Mouse (Mus musculus): ENCODE measurements around the gene Rnase13. TPM values are rescaled to one million over a fixed set of nuclear protein-coding genes. Genes with fewer than 3 reads are reported as not detected.

Gene Rnase13
- polyA plus RNA-seq, 1 experiment from 2014 or later = not detected

DNA sequence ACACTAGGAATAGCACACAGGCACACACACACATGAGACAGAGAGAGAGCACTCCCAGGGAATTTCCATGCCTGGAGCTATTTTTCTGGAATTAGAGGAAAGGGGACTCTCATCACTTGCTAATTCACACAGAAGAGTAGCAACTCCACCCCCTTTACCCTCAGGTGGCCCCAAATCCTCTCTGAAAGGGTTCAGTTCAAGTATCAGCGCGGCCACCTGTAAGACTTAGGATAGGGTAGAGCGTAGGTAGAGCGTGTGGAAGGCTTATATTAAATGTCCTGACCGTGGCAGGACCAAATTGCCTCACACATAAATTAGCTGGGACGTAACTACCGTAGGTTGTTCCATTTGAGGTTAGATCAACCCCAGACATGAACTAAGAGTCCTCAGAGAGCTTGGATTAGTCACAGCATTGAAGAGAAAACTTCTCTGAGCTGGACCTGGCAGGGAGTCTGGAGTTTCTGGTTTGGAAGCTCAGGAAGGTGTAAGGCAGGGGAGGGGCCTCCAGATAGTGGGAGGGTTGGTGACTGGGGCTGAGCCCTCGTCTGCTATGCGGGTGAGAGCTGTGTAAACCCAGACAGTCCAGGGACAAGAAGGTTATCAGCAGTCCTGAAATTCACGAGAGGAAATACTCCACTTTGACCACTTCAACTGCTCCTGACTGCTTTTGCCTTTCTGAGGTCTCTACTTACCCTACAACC, 29.3 kb downstream of the Rnase13 start:
- H3K36me3 ChIP-seq (ENCODE audit: control insufficient read depth, insufficient read depth, low read length) = peaks cover 22% of the 10 kb centered on the region
- 0 out of 2 replicates have a peak overlapping the region, but pooled peaks have one; percentile 4 for H3K9ac ChIP-seq (ENCODE audit: low read length)
- TF ChIP-seq CTCF (IDR thresholded peaks at IDR 0.05; ENCODE audit: low read depth) = no peak
- no peak for TF ChIP-seq EP300 (optimal IDR thresholded peaks at IDR 0.05)
- WGBS = 29% methylated on average over 10 of the region's 10 CpGs
- no peaks in the 10 kb centered on the region for H3K9me3 ChIP-seq (ENCODE audit: control insufficient read depth, low read length)
- H3K4me2 ChIP-seq (replicated peaks; ENCODE audit: low read depth) = no peak overlapping the region
- no peaks in the 10 kb centered on the region for H3K27me3 ChIP-seq (ENCODE audit: control insufficient read depth, insufficient read depth, low read length)
- 0 out of 2 replicates have a peak overlapping the region, but pooled peaks have one; percentile 30 for H3K27ac ChIP-seq (replicated peaks)
- ATAC-seq (ENCODE audit: low FRiP score, low TSS enrichment) (peak; percentile 82), DNase-seq (ENCODE audit: low spot score) (peak; percentile 55)
- H3K4me3 ChIP-seq (ENCODE audit: low read depth, low read length) = no peak overlapping the region
- no peaks in the 10 kb centered on the region for H3K4me1 ChIP-seq (replicated peaks; ENCODE audit: control insufficient read depth, insufficient read depth)

DNA sequence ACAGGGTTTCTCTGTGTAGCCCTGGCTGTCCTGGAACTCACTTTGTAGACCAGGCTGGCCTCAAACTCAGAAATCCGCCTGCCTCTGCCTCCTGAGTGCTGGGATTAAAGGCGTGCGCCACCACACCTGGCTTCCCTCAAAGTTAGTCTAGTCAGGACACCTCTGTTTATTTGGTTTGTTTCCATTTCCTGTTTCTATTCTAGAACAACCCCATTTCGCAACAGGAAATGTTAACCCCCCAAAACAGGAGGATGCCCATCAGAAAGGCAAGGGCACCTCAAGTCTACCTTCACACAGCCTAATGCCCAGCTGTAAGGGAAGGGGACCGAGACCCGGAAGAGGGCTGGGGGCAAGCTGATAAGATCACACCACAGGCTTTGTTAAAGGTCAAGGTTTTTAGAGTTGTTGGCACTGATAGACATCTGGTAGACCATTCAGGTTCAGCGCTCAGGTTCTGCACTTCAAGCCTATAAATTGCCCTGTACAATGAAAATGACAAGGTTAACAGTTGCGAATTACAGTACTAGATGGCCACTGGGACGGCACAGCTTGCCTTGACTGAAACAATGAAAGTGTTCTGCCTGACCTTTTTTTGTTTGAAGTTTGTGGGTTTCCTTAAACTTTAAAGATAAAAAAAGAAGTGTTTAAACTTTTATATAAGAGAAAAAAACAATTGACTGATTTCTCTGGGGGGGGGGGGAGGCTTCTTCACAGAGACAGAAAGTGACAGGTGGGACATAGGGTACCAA, 30.2 kb downstream of the Rnase13 start, which contains the start of gene Slc39a2:
TSS of gene Slc39a2 (plus strand) at position 699 of the 749 bp plus-strand sequence.
- H3K9me3 ChIP-seq (ENCODE audit: control insufficient read depth, low read length) = no peaks in the 10 kb centered on the region
- TF ChIP-seq CTCF (IDR thresholded peaks at IDR 0.05; ENCODE audit: low read depth) = no peak
- no peak for TF ChIP-seq EP300 (optimal IDR thresholded peaks at IDR 0.05)
- no peaks in the 10 kb centered on the region for H3K27me3 ChIP-seq (ENCODE audit: control insufficient read depth, insufficient read depth, low read length)
- no peak within 1 kb of the TSS for H3K4me2 ChIP-seq (replicated peaks; ENCODE audit: low read depth)
- DNase-seq (ENCODE audit: low spot score) = no peak
- no peaks in the 10 kb centered on the region for H3K4me1 ChIP-seq (replicated peaks; ENCODE audit: control insufficient read depth, insufficient read depth)
- H3K9ac ChIP-seq (ENCODE audit: low read length) = 0 out of 2 replicates have a peak within 1 kb of the TSS, but pooled peaks have one; percentile 4
- H3K4me3 ChIP-seq (ENCODE audit: low read depth, low read length) = no peak within 1 kb of the TSS
- peaks cover 22% of the 10 kb centered on the region for H3K36me3 ChIP-seq (ENCODE audit: control insufficient read depth, insufficient read depth, low read length)
- WGBS = 86% methylated on average over 9 of the region's 9 CpGs
- H3K27ac ChIP-seq (replicated peaks) = 0 out of 2 replicates have a peak within 1 kb of the TSS, but pooled peaks have one; percentile 30
- ATAC-seq (ENCODE audit: low FRiP score, low TSS enrichment) = no peak

DNA sequence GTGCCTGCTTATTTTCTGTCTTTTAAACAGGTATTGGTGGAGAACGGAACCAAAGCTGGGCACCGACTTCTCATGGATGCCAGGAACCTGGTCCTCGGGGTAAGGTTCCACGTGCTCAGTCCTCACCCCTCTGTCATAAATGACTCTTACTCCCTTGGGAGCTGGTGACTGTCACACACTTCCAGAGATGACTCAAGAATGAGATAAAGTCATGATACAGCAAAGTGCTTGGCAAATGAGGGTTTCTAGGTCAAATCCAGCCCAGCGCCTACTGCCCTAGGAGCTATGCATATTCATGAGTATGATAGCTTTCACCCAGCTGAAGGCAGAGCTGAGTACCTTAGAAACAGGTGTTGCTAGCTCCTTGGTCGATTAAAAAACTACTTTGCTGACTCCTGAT, 32.7 kb downstream of the Rnase13 start:
- WGBS = 93% methylated on average over 6 of the region's 6 CpGs
- Histone ChIP-seq H3K9me3 (ENCODE audit: control insufficient read depth, low read length) (no peaks in the 10 kb centered on the region), H3K36me3 (ENCODE audit: control insufficient read depth, insufficient read depth, low read length) (peaks cover 22% of the 10 kb centered on the region), H3K9ac (ENCODE audit: low read length) (no peak overlapping the region), H3K4me3 (ENCODE audit: low read depth, low read length) (no peak overlapping the region), H3K27me3 (ENCODE audit: control insufficient read depth, insufficient read depth, low read length) (no peaks in the 10 kb centered on the region), H3K27ac (replicated peaks) (no peak overlapping the region), H3K4me2 (replicated peaks; ENCODE audit: low read depth) (no peak overlapping the region), H3K4me1 (replicated peaks; ENCODE audit: control insufficient read depth, insufficient read depth) (no peaks in the 10 kb centered on the region)
- DNase-seq (ENCODE audit: low spot score) = no peak
- no peak for ATAC-seq (ENCODE audit: low FRiP score, low TSS enrichment)
- no peak for TF ChIP-seq CTCF (IDR thresholded peaks at IDR 0.05; ENCODE audit: low read depth)
- TF ChIP-seq EP300 (optimal IDR thresholded peaks at IDR 0.05) = no peak

DNA sequence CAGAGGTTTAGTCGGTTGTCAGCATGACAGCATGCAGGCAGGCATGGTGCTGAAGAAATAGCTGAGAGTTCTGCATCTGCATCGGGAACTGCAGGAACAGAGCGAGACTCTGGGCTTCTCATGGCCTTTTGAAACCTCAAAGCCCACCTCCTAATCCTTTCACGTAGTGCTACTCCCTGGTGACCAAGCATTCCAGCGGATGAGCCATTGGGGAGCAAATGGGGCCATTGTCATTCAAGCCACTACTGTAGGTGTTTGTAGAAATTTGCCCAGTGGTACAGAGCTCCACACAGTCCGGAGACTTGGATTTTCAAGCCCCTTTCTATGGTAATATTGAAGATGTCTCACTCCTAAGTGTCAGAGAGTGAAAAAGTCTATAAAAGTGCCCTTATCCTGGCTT, 36.5 kb downstream of the Rnase13 start:
- no peaks in the 10 kb centered on the region for H3K9me3 ChIP-seq (ENCODE audit: control insufficient read depth, low read length)
- H3K9ac ChIP-seq (ENCODE audit: low read length) = no peak overlapping the region
- H3K27ac ChIP-seq (replicated peaks) = no peak overlapping the region
- no peaks in the 10 kb centered on the region for H3K4me1 ChIP-seq (replicated peaks; ENCODE audit: control insufficient read depth, insufficient read depth)
- ATAC-seq (ENCODE audit: low FRiP score, low TSS enrichment) (no peak), DNase-seq (ENCODE audit: low spot score) (no peak)
- H3K36me3 ChIP-seq (ENCODE audit: control insufficient read depth, insufficient read depth, low read length) = peaks cover 14% of the 10 kb centered on the region
- 61% methylated on average over 6 of the region's 6 CpGs for WGBS
- H3K4me3 ChIP-seq (ENCODE audit: low read depth, low read length) = no peak overlapping the region
- no peak for TF ChIP-seq CTCF (IDR thresholded peaks at IDR 0.05; ENCODE audit: low read depth)
- no peak for TF ChIP-seq EP300 (optimal IDR thresholded peaks at IDR 0.05)
- no peak overlapping the region; the same call in 1 of the 2 replicates for H3K4me2 ChIP-seq (replicated peaks; ENCODE audit: low read depth)
- H3K27me3 ChIP-seq (ENCODE audit: control insufficient read depth, insufficient read depth, low read length) = no peaks in the 10 kb centered on the region

DNA sequence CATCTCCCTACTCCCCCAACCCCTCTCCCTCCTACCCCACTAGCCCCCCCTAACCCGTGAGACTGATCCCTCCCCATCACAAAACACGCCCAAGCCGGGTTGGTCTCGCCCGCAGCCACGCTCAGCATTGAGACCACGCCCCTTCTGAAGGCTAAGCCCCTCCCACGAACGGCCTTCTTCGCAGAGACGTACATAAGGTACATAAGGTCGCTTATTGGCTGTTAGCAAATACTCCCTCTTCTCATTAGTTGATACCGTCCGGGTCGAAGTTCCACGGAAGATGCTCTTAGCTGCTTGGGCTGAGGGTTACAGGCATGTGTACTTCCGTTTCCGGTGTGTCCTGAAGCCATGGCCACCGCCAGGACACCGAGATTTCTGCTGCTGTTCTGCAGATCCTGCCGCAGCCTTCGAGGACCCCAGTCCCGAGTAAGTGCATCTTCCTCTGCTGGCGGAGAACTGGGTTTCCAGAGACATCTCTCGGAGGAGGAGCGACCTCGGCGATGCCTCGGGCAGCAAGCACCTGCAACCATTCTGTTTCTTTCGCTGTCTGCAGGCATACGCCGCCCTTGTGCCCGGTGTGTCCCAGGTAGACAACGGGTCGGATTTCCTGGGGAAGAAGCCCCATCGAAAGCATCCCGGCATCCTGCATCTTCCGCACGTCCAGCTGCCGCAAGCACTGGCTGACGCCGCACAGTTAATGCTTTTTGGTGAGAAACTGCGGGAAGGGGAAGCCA, 37.8 kb downstream of the Rnase13 start, which contains the start of gene Mettl17:
TSS of gene Mettl17 (plus strand) at position 245 of the 734 bp plus-strand sequence.
- H3K9ac ChIP-seq (ENCODE audit: low read length) = peak within 1 kb of the TSS; percentile 68
- peak; percentile 98 for DNase-seq (ENCODE audit: low spot score)

More for the DNA sequence above, 37.8 kb downstream of the Rnase13 start, which contains the start of gene Mettl17:
- under 1% methylated on average over 43 of the region's 43 CpGs for WGBS
- peak within 1 kb of the TSS; percentile 77 for H3K4me2 ChIP-seq (replicated peaks; ENCODE audit: low read depth)
- peak; percentile 99 for ATAC-seq (ENCODE audit: low FRiP score, low TSS enrichment)
- no peaks in the 10 kb centered on the region for H3K27me3 ChIP-seq (ENCODE audit: control insufficient read depth, insufficient read depth, low read length)
- H3K27ac ChIP-seq (replicated peaks) = peak within 1 kb of the TSS; percentile 86
- TF ChIP-seq CTCF (IDR thresholded peaks at IDR 0.05; ENCODE audit: low read depth) (no peak; the same call in 1 of the 2 replicates), EP300 (optimal IDR thresholded peaks at IDR 0.05) (no peak)
- no peaks in the 10 kb centered on the region for H3K9me3 ChIP-seq (ENCODE audit: control insufficient read depth, low read length)
- H3K4me3 ChIP-seq (ENCODE audit: low read depth, low read length) = peak within 1 kb of the TSS; percentile 58
- H3K4me1 ChIP-seq (replicated peaks; ENCODE audit: control insufficient read depth, insufficient read depth) = no peaks in the 10 kb centered on the region
- H3K36me3 ChIP-seq (ENCODE audit: control insufficient read depth, insufficient read depth, low read length) = peaks cover 6% of the 10 kb centered on the region

Data from stomach, postnatal 0 days (tissue).